Mouse (Mus musculus) cerebellum, adult 2 months (tissue): ENCODE measurements around the gene AA986860.

Source experiments
- CTCF ChIP-seq: fragments of 200-500 bp; IDR thresholded peaks from 2 replicates; pipeline ENCODE4 v1.5.1; 2011; ENCODE audit warnings: low read depth, mild to moderate bottlenecking, control low read depth, low read length, moderate library complexity, borderline replicate concordance; ENCODE audit not compliant: insufficient read depth
- POLR2A ChIP-seq: fragments of 200-500 bp; IDR thresholded peaks from 2 replicates; pipeline ENCODE4 v1.6.1; 2011; ENCODE audit warnings: low read length, control low read depth, borderline replicate concordance; ENCODE audit not compliant: insufficient read depth

DNA sequence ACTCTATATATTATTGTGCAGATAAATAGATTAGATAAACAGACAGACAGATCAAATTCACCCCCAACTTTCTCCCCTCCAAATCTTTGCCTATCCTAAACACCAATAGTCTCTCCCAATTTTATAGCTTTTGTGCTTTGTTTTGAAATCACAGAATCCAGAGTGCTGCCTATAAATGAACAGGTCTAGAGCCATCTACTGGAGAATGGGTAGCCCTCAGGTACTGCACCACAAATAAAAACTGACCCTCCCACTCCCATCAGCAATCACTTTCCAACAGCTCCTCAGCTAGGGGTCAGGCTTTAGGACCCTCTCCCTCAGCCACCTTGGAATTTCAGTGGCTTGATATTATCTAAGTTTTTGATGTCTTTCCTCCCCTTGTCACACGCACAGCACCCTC is 44.9 kb downstream of the AA986860 start:
- TF ChIP-seq CTCF = peak; percentile 17; the same call in 1 of the 2 replicates
- no peak for TF ChIP-seq POLR2A
